Comparison of ENCODE assay signal across 11 mouse cellular contexts in genomic region chr8:106044151-106044550, GRCm38 (mm10). TPM values are rescaled to one million over a fixed set of nuclear protein-coding genes. Genes with fewer than 3 reads are reported as not detected.
DNase-seq lines count a peak whose midpoint lies in the region; ATAC-seq lines count a peak whose summit lies in the region.
"Had no signal": no experiment of that assay in that cellular context is flagged by ENCODE, and none has a peak within 500 bp of the region (broad histone marks: within the 10 kb centered on the region; RNA-seq: fewer than 3 reads in every experiment).

No protein-coding gene starts in this region.

- ATAC-seq in limb, embryonic 13.5 days (ENCODE audit: low FRiP score, low read depth): peak; percentile 72; the same call in 1 of the 2 replicates
- peak; percentile 39; the same call in 1 of the 2 replicates for ATAC-seq in common myeloid progenitor, adult 5-6 weeks (replicated peaks; ENCODE audit: low read depth, poor library complexity, severe bottlenecking)
- ATAC-seq in embryonic facial prominence, embryonic 15.5 days (ENCODE audit: insufficient number of reproducible peaks, low FRiP score, low TSS enrichment, low read depth): peak; percentile 83
- peak; percentile 51 to 65; a peak in 2 of 4 replicates for ATAC-seq in hematopoietic stem cell, adult 5-6 weeks (replicated peaks in 1 of 2; ENCODE audit: insufficient read depth in 1 of 2, low FRiP score in 2 of 2, low TSS enrichment in 1 of 2, low read depth in 1 of 2, poor library complexity in 2 of 2, severe bottlenecking in 2 of 2)
- ATAC-seq in cerebellum, adult (ENCODE audit: insufficient number of reproducible peaks, low FRiP score, low TSS enrichment): no peak
- ATAC-seq: hindbrain, embryonic 16.5 days had no signal

- no peak for DNase-seq in limb, embryonic 10.5 days (ENCODE audit: low spot score)
- DNase-seq in spleen, postnatal 4 days (ENCODE audit: low spot score in 2 of 2): no peak
- DNase-seq in urinary bladder, adult 18-20 months (ENCODE audit: low spot score in 2 of 2): no peak

- peaks cover 35% of the 10 kb centered on the region for H3K36me3 ChIP-seq in limb, embryonic 13.5 days
- H3K36me3 ChIP-seq in limb, embryonic 10.5 days: peaks cover 21% of the 10 kb centered on the region
- H3K36me3 ChIP-seq in embryonic facial prominence, embryonic 15.5 days: peaks cover 22% of the 10 kb centered on the region

- H3K27me3 ChIP-seq in limb, embryonic 13.5 days: no peaks in the 10 kb centered on the region
- H3K27me3 ChIP-seq in limb, embryonic 10.5 days (ENCODE audit: low read depth, poor library complexity, severe bottlenecking): no peaks in the 10 kb centered on the region
- H3K27me3 ChIP-seq in embryonic facial prominence, embryonic 15.5 days: no peaks in the 10 kb centered on the region

- no peak overlapping the region for H3K4me3 ChIP-seq in limb, embryonic 13.5 days
- H3K4me3 ChIP-seq in limb, embryonic 10.5 days: no peak overlapping the region
- H3K4me3 ChIP-seq in embryonic facial prominence, embryonic 15.5 days (replicated peaks): no peak overlapping the region

- H3K4me2 ChIP-seq in limb, embryonic 13.5 days (replicated peaks): no peak overlapping the region
- no peak overlapping the region for H3K4me2 ChIP-seq in embryonic facial prominence, embryonic 15.5 days (replicated peaks)

- no peaks in the 10 kb centered on the region for H3K9me3 ChIP-seq in limb, embryonic 13.5 days
- no peaks in the 10 kb centered on the region for H3K9me3 ChIP-seq in limb, embryonic 10.5 days (replicated peaks)
- H3K9me3 ChIP-seq in embryonic facial prominence, embryonic 15.5 days (replicated peaks): no peaks in the 10 kb centered on the region

- 86% methylated on average over 3 of the region's 3 CpGs for whole genome bisulfite sequencing in limb, embryonic 13.5 days
- 91% methylated on average over 3 of the region's 3 CpGs for WGBS in limb, embryonic 10.5 days
- 81% methylated on average over 3 of the region's 3 CpGs for WGBS in embryonic facial prominence, embryonic 15.5 days

- no peak overlapping the region for H3K9ac ChIP-seq in limb, embryonic 13.5 days
- no peak overlapping the region for H3K9ac ChIP-seq in embryonic facial prominence, embryonic 15.5 days

- no peak overlapping the region for H3K27ac ChIP-seq in limb, embryonic 13.5 days
- H3K27ac ChIP-seq in limb, embryonic 10.5 days: no peak overlapping the region
- no peak overlapping the region for H3K27ac ChIP-seq in embryonic facial prominence, embryonic 15.5 days (replicated peaks)
- H3K27ac ChIP-seq: macrophage had no signal

- H3K4me1 ChIP-seq in limb, embryonic 13.5 days: no peaks in the 10 kb centered on the region
- no peaks in the 10 kb centered on the region for H3K4me1 ChIP-seq in limb, embryonic 10.5 days
- H3K4me1 ChIP-seq in embryonic facial prominence, embryonic 15.5 days: no peaks in the 10 kb centered on the region

RNA-seq across cellular contexts. Expression of gene Nfatc3, which starts 14.5 kb away (rescaled TPM):
- polyA plus RNA-seq in limb, embryonic 13.5 days (2015; fragmentation: Nextera tagmentation; extraction: Ambion mirVana): 9.1 and 9.4 TPM in 2 replicates
- 7.9 TPM in 2 replicates for polyA plus RNA-seq in limb, embryonic 10.5 days (2016; fragmentation: Nextera tagmentation; extraction: Ambion mirVana)
- total RNA-seq in common myeloid progenitor, adult 5-6 weeks (2017): 37.3 and 47.8 TPM in 2 replicates
- polyA plus RNA-seq in embryonic facial prominence, embryonic 15.5 days (2015; fragmentation: Nextera tagmentation; extraction: Ambion mirVana): 6.9 and 7.5 TPM in 2 replicates
- total RNA-seq in hematopoietic stem cell, adult 5-6 weeks (2017): 34.5 and 42.0 TPM in 2 replicates

RNA-seq across cellular contexts. Expression of gene Ddx28, which starts 32.5 kb away (rescaled TPM):
- 19.7 and 20.1 TPM in 2 replicates for polyA plus RNA-seq in limb, embryonic 13.5 days (2015; fragmentation: Nextera tagmentation; extraction: Ambion mirVana)
- 22.8 and 23.2 TPM in 2 replicates for polyA plus RNA-seq in limb, embryonic 10.5 days (2016; fragmentation: Nextera tagmentation; extraction: Ambion mirVana)
- 8.7 and 12.3 TPM in 2 replicates for total RNA-seq in common myeloid progenitor, adult 5-6 weeks (2017)
- polyA plus RNA-seq in embryonic facial prominence, embryonic 15.5 days (2015; fragmentation: Nextera tagmentation; extraction: Ambion mirVana): 17.2 and 17.5 TPM in 2 replicates
- total RNA-seq in hematopoietic stem cell, adult 5-6 weeks (2017): 10.1 and 12.8 TPM in 2 replicates

RNA-seq across cellular contexts. Expression of gene Dpep2nb, which starts 38.4 kb away (rescaled TPM):
- polyA plus RNA-seq in limb, embryonic 13.5 days (2015; fragmentation: Nextera tagmentation; extraction: Ambion mirVana): not detected in 2 replicates
- polyA plus RNA-seq in limb, embryonic 10.5 days (2016; fragmentation: Nextera tagmentation; extraction: Ambion mirVana): 0.21 TPM in 1 of 2 replicates, not detected in the other
- total RNA-seq in common myeloid progenitor, adult 5-6 weeks (2017): 0.41 TPM in 1 of 2 replicates, not detected in the other
- polyA plus RNA-seq in embryonic facial prominence, embryonic 15.5 days (2015; fragmentation: Nextera tagmentation; extraction: Ambion mirVana): 0.16 TPM in 1 of 2 replicates, not detected in the other
- total RNA-seq in hematopoietic stem cell, adult 5-6 weeks (2017): not detected in 2 replicates
- total RNA-seq: neutrophil, adult 5-6 weeks had no signal
- polyA plus RNA-seq: hindbrain, embryonic 16.5 days; macrophage had no signal

RNA-seq across cellular contexts. Expression of gene Dus2, which starts 53.0 kb away (rescaled TPM):
- 27.3 and 27.5 TPM in 2 replicates for polyA plus RNA-seq in limb, embryonic 13.5 days (2015; fragmentation: Nextera tagmentation; extraction: Ambion mirVana)
- 23.3 and 23.7 TPM in 2 replicates for polyA plus RNA-seq in limb, embryonic 10.5 days (2016; fragmentation: Nextera tagmentation; extraction: Ambion mirVana)
- 9.7 and 17.6 TPM in 2 replicates for total RNA-seq in common myeloid progenitor, adult 5-6 weeks (2017)
- polyA plus RNA-seq in embryonic facial prominence, embryonic 15.5 days (2015; fragmentation: Nextera tagmentation; extraction: Ambion mirVana): 22.9 and 26.0 TPM in 2 replicates
- total RNA-seq in hematopoietic stem cell, adult 5-6 weeks (2017): 5.0 and 14.4 TPM in 2 replicates
